Mouse (Mus musculus) induced T-regulatory cell, adult 2 months (primary cell): ENCODE results near the gene Foxo3.

Experiments used
- DNase-seq: peaks from one replicate; pipeline ENCODE4 v3.0.0-alpha.2; 2012; ENCODE audit warnings: low read depth

The Foxo3 gene

DNA sequence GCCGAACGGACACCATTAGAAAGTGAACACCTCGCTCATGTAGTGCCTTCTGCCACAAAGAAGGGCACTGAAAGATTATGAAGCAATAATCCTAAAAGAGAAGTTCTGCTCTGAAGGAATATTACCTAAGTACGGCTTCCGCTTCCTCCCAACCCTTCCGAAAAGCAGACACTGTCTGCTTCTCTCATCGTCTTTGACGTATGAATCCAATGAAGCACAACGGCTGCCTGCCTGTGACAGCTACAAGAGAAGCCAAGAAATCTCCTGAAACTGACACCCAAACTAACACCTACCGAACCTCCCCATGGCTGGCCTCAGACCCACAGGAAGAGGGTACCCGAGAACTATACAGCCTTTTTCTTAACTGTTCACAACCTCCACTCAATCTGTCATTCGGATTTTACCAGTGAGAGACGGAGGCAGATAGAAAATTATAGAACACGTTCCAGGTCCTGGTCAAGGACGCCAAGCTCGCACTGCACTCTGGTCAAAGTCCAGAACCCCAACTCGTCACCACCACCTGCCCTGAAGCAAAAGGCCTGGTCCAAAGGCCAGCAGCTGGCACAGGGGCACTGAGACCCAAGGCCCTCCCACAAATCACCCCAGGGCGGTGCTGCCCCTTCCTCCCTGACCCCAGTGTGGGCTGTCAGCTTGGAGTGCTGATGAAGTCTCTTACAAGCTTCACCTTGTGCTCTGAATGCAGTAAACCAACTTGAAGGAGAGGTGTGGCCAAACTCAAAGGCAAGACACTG lies 51.2 kb downstream of the Foxo3 start:
- no peak for DNase-seq

DNA sequence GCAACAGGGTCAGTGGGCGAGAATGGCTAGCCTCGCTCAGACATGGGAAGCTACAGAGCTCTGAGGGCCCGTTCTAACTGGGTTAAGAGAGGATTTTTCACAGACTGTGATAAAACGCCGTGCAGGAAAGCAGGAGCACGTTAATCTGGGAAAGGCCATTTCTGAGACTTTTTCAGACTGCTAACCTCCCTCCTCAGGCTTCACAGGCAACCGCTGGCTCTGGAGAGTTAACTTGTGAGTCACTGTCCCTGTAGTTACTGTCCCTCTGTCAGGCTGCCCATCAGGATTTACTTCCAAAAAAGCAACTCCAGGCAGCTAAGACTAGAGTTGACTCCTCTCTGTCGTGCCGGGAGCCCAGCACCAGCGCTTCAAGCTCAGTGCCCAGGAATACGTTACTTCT lies 54.6 kb downstream of the Foxo3 start:
- DNase-seq: no peak

DNA sequence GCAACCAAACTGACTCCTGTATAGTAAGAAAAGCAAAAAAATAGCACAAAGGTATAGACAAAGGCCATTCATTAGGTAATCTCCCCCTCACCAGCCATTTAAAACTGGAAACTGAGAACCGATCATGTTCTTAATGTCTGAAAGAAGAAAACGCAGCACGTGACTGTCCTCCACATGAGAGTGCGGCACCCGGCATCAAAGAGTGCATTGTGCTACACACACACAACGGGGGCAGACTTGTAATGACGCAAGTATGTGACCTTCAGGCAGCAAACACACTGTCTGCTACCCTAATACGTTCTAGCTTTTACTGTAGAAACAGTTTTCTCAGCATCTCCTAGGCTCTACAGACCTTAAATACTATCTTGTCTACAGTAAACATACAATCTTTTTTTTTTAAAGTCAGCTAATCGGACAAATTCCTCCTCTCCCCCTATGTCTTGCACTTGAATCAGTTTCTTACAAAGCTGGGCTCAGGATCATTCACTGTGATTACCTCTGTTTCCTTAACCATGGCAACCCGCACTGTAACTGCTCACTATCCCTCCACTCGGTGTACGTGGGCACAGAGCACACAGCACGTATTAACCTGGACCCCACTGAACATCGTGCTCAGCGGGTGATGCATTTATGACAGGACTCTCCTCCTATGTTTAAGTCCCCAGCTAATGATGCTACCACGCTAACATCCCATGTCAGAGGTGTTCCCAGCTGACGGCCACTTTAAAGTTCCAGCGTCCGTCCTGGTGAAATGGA lies 55.2 kb downstream of the Foxo3 start:
- no peak for DNase-seq

DNA sequence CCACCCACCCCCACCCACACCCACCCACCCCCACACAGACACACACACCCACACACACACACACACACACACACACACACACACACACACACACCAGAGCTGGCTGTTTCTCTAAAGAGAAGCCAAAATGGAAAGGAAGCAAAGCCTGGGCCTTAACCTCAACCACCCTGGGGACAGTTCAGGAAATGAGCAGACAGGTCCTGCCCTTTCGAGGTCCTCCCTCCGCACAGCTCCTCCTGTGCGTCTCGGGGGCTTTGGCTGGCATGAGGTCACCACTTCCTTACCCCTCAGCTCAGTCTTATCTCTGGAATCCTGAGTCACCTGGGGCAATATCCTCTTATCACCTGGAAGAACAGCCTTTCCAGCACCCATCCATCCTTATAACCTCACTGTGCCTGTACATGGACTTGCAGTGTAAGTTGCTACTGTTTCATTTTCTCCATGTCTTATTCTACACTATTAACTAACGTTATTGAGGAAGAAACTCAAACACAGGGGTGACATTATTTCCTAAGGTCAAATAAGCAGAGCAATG lies 56.1 kb downstream of the Foxo3 start:
- peak; percentile 14 for DNase-seq

DNA sequence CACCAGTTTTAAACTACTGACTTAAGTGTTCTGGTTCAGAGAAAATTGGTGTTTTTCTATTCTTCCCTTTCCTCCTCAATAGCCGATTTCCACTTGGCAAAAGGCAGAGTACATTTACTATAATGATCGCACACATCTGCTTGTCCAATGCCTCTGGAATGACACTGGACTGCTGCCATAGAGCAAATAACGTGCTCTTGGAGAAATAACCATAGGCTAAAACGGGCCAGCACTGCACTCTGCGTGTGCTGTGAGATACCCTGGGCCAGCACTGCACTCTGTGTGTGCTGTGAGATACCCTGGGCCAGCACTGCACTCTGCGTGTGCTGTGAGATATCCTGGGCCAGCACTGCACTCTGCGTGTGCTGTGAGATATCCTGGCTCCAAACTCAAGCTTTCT lies 65.1 kb downstream of the Foxo3 start:
- DNase-seq: no peak

DNA sequence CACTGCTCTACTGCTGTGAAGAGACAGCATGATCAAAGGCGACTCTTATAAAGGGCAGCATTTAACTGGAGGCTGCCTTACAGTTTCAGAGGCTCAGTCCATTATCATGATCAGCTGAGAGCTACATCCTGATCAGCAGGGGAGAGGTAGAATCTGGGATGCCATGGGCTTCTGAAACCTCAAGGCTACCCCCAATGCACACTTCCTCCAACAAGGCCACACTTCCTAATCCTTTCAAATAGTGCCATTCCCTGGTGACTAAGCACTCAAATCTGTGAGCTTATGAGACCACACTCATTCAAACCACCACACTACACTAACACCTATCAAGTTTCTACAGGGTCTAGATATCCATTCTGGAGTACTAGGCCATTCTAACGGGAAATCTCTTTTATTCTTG lies 65.9 kb downstream of the Foxo3 start:
- no peak for DNase-seq

DNA sequence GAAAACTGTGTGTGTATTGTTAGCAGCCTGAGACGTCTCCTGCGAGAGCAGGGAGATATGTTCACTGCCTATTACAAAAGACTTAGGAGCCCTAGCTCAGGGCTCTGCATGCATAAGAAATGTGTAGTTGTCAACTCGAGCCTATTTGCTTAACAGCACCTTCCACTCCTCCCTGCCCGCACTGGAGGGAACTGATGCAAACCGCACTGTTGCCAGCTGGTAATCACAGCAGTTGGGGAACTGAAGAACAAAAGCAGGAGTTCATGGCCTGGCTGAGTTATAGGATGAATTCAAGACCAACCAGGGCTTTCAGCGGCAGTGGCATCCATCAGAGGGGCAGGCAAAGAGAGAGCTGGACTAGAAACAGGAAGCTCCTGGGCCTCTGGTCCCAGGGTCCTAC lies 66.7 kb downstream of the Foxo3 start:
- DNase-seq: no peak

DNA sequence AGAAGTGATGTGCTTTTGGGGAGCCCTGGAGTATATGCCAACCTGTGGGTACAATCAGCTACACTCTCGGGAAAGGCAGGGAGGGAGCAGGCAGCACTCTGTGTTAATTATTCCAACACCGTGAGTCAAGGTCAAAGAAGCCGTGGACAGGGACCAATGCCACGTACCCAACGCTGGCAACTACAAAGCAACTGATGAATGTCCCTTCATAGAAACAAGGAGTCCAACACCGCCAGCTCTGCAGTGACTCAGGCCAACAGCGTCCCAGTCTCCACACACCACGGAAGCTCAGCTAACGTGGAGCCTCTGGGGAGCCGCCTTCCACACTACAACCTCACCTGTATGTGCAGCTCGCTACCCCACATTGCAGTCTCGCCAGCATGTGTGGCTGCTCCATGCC lies 68.9 kb downstream of the Foxo3 start:
- no peak for DNase-seq

DNA sequence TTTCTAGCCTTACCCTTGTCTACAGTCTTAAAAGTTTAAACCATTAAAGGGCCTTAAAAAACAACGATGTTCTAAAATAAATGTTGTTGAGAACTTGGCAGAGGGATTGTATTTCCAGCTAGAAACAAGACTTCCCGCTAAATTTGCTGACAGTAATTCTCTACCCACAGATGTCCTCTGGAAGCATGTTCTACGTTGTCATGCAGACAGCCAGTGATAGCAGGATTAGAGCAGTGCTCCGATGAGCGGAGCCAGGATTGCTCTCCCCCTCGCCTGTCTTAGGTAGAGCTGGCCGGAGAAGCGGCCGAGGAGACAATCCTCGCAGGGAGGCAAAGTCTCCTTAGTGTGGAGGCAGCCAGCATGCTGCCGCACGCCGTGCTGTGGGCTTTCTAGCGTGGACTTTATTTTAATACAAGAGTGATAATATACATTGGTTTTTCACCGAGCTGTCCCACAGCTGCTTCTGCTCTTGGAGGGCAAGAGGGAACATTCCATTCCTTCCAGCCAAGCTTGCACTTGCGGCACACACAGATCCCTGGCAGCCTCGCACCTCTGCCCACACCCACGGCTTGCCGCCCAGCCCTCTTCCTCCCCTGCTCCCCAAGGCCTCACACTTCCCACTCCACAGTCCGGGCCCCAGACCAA lies 71.7 kb downstream of the Foxo3 start:
- DNase-seq: no peak

DNA sequence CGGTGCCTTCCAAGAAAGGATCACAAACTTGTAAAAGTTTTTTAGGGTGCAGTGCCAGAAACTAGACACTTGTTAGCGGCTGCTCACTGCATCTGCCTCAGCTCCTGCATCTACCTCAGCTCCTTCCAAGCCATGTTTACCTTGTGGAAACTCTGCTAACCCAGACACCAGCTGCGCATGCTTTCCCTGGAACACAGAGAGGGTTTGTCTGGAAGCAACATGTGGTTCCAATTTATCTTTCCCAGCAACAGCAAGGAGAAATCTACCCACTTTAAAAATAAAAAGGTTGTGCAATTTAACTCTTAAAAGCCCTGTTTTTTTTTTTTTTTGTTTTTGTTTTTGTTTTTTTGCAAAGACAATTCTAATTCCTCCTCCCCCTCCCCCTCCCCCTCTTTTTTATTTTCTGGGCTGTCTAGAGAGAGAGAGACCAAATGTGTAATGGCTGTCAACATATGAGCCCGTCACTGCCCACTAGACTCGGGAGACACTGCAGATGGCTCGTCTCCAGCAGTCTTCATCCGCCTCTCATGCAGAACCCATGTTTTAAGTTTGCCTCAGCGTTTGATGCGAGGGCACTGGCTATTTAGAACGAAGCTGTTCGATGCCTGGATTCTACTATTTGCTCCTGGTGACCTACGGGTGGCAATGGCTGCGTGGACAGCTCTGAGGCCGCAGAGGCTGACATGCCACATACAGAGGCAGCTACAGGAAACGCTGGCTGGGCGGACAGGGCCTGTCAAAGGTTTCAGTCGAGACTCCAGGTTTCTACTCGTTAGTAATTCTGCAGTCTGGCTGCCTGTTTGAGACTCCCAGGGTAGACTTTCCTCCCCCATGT lies 73.0 kb downstream of the Foxo3 start:
- no peak for DNase-seq

DNA sequence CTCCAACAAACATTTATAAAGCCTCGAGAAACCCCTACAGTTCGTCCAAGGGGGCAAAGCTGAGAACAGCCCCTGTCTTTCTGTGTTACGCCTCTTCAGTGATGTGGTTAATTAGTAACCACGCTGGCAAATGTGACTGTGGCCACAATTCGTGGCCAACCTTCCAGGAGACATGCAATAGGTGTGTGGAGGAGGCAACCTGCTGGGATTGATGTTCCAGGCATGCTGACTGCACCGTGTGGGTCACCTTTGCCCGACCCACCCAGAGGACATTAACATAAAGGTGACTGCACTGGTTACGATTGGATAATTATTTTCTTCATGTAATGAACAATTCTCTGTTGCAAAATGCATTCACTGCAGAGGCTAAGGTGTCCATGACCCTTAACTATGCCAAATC lies 74.0 kb downstream of the Foxo3 start:
- no peak for DNase-seq

DNA sequence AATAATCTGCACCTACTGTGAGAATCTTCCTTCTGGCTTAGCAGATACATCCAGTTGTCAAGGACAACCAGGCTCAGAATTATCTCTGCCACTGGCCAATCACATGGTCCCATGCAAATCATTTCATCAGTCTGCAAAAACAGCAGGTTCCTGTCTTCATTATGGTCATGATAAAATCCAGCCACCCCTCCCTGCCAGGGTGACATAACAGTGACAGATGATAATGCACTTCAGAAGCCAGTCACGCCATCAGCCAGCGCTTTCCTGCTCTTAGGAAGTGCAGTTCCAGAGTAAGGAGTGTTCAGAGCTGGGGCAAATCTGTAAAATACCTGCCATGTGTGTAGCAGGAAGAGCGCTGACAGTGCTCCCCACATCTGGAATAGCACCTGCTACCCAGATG lies 77.1 kb downstream of the Foxo3 start:
- DNase-seq: no peak

DNA sequence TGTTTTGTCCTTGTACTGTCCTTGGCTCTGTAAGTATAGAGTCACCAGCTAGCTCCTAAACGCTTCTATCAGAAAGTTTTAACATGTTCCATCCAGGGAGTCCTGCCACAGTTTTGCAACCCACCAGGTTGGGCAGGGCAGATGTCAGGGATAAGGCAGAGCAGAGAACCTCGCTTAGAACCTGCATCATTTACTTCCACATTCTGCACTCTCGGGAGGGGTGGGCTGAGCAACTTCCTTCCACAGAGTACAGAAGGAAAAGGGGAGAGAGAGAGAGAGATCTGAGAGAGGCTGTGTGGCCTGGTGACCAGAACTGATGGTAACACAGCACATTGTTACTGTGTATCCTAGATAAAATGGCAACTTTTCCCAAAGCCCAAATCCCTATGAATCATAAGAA lies 77.9 kb downstream of the Foxo3 start:
- DNase-seq: no peak

DNA sequence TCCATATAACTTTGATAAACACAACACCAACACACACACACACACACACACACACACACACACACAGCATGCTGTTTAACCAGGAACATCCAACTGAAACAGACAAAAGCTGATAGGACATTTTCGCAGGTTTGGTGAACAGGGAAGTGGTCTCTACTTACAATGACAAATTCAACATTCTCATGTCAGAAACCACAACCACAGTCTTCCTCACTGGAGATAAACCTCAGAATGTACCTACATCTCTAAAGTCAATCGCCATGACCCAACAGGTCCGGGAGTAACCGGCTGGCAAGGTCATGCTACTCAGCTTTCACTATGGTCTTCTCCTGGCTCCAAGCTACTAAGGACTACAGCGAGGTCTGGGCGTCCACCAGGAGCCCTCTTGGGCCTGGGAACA lies 81.8 kb downstream of the Foxo3 start:
- no peak for DNase-seq

DNA sequence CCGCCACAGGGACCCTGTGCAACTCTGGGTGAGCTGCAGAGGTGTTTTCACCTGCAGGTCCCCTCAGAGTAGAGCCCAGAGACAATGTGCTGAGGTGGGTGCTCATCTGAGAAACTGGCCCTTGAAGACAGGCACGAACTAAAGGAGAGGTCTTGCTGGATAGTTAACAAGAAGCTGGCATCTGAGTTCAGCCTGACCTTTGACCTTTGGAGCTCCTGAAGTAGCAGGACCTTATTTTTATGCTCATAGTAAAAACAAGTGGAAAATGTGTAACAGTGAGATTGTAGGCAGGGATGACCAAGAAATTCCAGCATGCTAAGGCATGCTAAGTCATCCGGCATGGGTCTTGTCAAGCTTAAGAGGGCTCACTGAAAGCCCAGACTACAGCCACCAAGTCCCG lies 82.6 kb downstream of the Foxo3 start:
- DNase-seq: no peak

DNA sequence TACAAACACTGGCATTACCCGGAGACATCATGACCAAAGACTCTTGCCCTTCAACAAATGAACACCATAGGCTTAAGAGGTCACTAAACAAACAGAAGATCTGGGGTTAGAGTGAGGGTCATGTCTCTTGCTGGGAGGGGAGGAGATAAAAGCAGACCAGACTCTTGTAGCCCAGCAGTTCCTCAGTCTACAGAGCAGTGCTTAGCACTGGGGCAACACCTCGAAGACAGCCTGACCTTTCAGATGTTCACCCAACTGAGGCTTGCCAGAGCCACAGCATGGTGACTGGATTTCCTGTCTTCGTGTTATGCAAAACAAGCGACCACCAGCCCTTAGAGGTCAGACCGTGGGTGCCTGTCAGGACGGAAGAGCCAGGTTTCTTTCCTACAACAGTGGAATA lies 83.6 kb downstream of the Foxo3 start:
- DNase-seq: peak; percentile 32

DNA sequence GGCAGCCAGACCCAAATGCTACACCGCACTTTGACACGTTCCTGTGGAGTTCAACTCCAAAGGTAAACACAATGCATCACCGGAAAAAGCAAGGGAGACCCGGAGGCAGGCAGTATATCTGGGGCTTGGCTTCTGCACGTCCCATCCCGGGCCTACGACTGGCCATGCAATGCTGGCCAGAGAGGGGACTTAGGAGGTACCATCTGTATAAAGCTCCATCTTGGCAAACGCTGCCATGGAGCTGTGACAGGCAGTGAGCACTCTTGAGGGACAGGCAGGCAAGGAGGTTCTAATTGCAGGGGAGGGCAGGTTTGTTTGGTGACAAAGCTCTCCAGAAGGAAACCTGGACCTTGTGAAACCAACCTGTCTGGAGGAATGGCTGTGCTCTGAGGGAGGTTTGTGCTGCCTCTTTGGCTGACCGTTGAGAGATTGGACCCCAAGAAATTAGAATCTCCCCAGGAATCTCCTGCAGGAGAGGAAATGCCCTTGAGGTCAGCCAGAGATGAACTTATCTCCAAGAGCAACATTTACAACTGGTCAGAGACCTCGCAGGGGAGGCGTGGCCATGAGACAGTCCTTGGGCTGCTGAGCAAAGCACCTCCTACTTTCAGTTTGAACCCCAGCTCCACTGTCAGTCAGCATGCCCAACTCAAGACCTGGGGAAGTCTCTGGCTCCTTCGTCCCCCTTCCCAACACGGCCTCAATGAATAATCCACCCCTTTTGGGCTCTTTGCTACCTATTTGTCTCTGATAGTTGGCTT lies 86.7 kb downstream of the Foxo3 start:
- DNase-seq: no peak

DNA sequence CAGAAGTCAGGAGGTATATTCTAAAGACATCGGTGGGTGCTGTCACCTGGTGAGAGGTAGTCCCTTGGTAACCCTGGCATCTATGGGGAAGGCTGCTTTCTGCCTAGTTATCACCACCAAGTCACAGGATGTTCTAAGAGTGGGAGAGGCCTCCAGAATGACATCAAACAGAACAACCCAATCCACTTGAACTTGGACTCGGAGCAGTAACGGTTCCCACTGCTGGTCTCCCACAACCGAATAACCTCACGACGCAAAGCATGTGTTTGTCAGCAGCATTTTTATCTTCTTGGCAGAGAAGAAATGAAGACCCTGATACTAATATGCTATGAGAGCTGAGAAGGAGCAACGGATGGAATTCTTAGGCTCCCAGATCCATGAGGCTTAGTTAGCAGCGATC lies 87.5 kb downstream of the Foxo3 start:
- DNase-seq: no peak

DNA sequence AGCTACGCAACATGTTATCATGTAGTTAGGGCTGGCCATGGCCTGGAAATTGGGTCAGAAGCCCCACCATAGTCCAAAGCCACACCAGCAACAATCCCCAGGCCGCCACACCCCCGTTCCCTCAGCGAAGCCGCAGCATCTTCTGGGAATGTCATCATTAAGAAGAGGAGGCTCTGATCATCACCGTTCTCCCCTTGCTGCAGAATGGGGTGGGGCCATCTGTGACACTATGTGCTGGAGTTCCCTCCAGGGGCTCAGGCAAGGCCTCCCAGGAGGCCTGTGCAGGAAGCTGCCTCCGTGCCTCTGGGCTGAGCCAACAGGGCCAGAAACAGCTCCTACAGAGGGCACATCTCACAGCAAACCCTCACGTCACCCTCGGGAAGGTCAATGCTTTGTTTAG lies 88.5 kb downstream of the Foxo3 start:
- no peak for DNase-seq

DNA sequence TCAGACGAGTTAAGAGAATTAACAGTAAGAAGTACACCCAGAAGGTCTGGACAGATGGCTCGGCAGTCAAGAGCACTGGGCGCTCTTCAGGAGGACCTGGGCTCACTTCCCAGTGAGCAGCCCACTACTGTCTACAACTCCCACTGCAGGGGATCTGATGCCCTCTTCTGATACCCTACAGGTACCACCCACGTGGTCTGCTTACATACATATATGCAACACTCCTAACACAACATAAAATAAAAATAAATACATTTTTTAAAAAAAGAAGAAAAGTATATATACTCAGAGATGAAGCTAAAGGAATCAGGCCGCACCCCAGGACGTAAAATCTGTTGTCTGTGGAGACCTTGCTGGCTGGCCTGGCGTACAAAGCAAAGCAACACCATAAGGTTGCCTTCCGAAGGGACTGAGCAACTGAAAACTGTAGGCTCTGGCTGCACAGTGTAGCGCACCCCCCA lies 89.6 kb downstream of the Foxo3 start:
- no peak for DNase-seq

DNA sequence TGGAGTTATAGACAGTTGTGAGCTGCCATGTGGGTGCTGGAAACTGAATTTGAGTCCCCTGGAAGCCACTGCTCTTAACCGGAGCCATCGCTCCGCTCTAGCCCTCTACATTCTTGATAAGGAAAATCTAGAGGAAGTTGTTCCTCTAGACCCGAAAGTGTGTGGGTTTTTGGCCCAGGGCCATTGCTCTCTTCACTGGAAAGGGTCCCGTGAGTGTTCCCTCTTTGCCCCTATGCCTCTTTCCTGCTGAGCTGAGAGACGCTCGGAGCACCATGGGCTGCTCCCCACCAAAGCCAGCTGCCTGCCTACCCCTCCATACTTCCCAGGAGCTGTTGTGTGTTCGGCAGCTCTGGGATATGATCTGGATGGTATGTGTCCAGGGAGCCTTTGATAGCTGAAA lies 96.2 kb downstream of the Foxo3 start:
- no peak for DNase-seq
